Mouse (Mus musculus): ENCODE data around the gene S100a10. TPM values are rescaled to one million over a fixed set of nuclear protein-coding genes. Genes with fewer than 3 reads are reported as not detected.
A peak's percentile ranks its signal among the peaks of the same experiment; 100 is the strongest.

S100a10 gene
- polyA plus RNA-seq, 1 experiment from 2014 or later, result 146 TPM

- peaks cover 28% of the 10 kb centered on the region for H3K4me1 ChIP-seq
- no peaks in the 10 kb centered on the region for H3K9me3 ChIP-seq
- H3K27me3 ChIP-seq (replicated peaks; ENCODE audit: low read depth, poor library complexity, severe bottlenecking), result peaks cover 13% of the 10 kb centered on the region
- no peak overlapping the region for H3K27ac ChIP-seq (replicated peaks)
- DNase-seq (ENCODE audit: low spot score), result no peak
- no peaks in the 10 kb centered on the region for H3K36me3 ChIP-seq (replicated peaks)
- 86% methylated on average over 5 of the region's 5 CpGs for WGBS
- no peak overlapping the region for H3K4me3 ChIP-seq
These were observed 2.7 kb upstream of the S100a10 start for GRCm38 (mm10) chr3:93551950-93552901.

GRCm38 (mm10) chr3:93553311-93553710, 1.6 kb upstream of the S100a10 start:
- Histone ChIP-seq H3K27me3 (replicated peaks; ENCODE audit: low read depth, poor library complexity, severe bottlenecking) (peaks cover 13% of the 10 kb centered on the region), H3K27ac (replicated peaks) (no peak overlapping the region), H3K4me3 (no peak overlapping the region), H3K36me3 (replicated peaks) (no peaks in the 10 kb centered on the region), H3K4me1 (peaks cover 28% of the 10 kb centered on the region), H3K9me3 (no peaks in the 10 kb centered on the region)
- 88% methylated on average over 2 of the region's 2 CpGs for WGBS
- no peak for DNase-seq (ENCODE audit: low spot score)

- Histone ChIP-seq H3K4me3 (no peak overlapping the region), H3K9me3 (no peaks in the 10 kb centered on the region), H3K4me1 (peaks cover 28% of the 10 kb centered on the region), H3K36me3 (replicated peaks) (no peaks in the 10 kb centered on the region), H3K27me3 (replicated peaks; ENCODE audit: low read depth, poor library complexity, severe bottlenecking) (peaks cover 13% of the 10 kb centered on the region), H3K27ac (replicated peaks) (no peak overlapping the region)
- DNase-seq (ENCODE audit: low spot score), result no peak
- WGBS, result 59% methylated on average over 9 of the region's 9 CpGs
These were observed 1.0 kb upstream of the S100a10 start for GRCm38 (mm10) chr3:93553765-93554378.

- Histone ChIP-seq H3K27ac (replicated peaks) (peak overlapping the region; percentile 87), H3K9me3 (no peaks in the 10 kb centered on the region), H3K4me1 (peaks cover 28% of the 10 kb centered on the region), H3K27me3 (replicated peaks; ENCODE audit: low read depth, poor library complexity, severe bottlenecking) (peaks cover 13% of the 10 kb centered on the region), H3K36me3 (replicated peaks) (no peaks in the 10 kb centered on the region), H3K4me3 (peak overlapping the region; percentile 68)
- WGBS, result 21% methylated on average over 13 of the region's 13 CpGs
- no peak for DNase-seq (ENCODE audit: low spot score)
These were observed 400 bp upstream of the S100a10 start for GRCm38 (mm10) chr3:93554379-93554980.

GRCm38 (mm10) chr3:93555878-93556254, 986 bp downstream of the S100a10 start:
- peak overlapping the region; percentile 68 for H3K4me3 ChIP-seq
- no peaks in the 10 kb centered on the region for H3K9me3 ChIP-seq
- WGBS, result 31% methylated on average over 2 of the region's 2 CpGs
- peaks cover 13% of the 10 kb centered on the region for H3K27me3 ChIP-seq (replicated peaks; ENCODE audit: low read depth, poor library complexity, severe bottlenecking)
- peak; percentile 43 for DNase-seq (ENCODE audit: low spot score)
- H3K27ac ChIP-seq (replicated peaks), result peak overlapping the region; percentile 87
- H3K4me1 ChIP-seq, result peaks cover 28% of the 10 kb centered on the region
- H3K36me3 ChIP-seq (replicated peaks), result 0 out of 2 replicates have a peak, but pooled peaks cover under 1% of the 10 kb centered on the region

- peaks cover 8% of the 10 kb centered on the region; the same call in 1 of the 2 replicates for H3K36me3 ChIP-seq (replicated peaks)
- H3K9me3 ChIP-seq, result no peaks in the 10 kb centered on the region
- H3K4me3 ChIP-seq, result peak overlapping the region; percentile 68; the same call in 1 of the 2 replicates
- H3K27ac ChIP-seq (replicated peaks), result no peak overlapping the region
- peaks cover 28% of the 10 kb centered on the region for H3K4me1 ChIP-seq
- H3K27me3 ChIP-seq (replicated peaks; ENCODE audit: low read depth, poor library complexity, severe bottlenecking), result peaks cover 13% of the 10 kb centered on the region
- DNase-seq (ENCODE audit: low spot score), result no peak
- WGBS, result 90% methylated on average over 1 of the region's 1 CpGs
These were observed 1.7 kb downstream of the S100a10 start for GRCm38 (mm10) chr3:93556599-93556998.

- no peak overlapping the region for H3K4me3 ChIP-seq
- no peak overlapping the region for H3K27ac ChIP-seq (replicated peaks)
- WGBS, result 62% methylated on average over 4 of the region's 4 CpGs
These were observed 2.6 kb downstream of the S100a10 start for GRCm38 (mm10) chr3:93557471-93557870.

GRCm38 (mm10) chr3:93559961-93560360, 5.1 kb downstream of the S100a10 start:
- Histone ChIP-seq H3K4me3 (no peak overlapping the region), H3K4me1 (peaks cover 21% of the 10 kb centered on the region), H3K36me3 (replicated peaks) (peaks cover 31% of the 10 kb centered on the region), H3K9me3 (no peaks in the 10 kb centered on the region), H3K27me3 (replicated peaks; ENCODE audit: low read depth, poor library complexity, severe bottlenecking) (no peaks in the 10 kb centered on the region; the same call in 1 of the 2 replicates), H3K27ac (replicated peaks) (no peak overlapping the region)
- no peak for DNase-seq (ENCODE audit: low spot score)
- 91% methylated on average over 6 of the region's 6 CpGs for WGBS

More at GRCm38 (mm10) chr3:93557471-93557870, 2.6 kb downstream of the S100a10 start:
- no peak for DNase-seq (ENCODE audit: low spot score)
- Histone ChIP-seq H3K4me1 (peaks cover 28% of the 10 kb centered on the region), H3K27me3 (replicated peaks; ENCODE audit: low read depth, poor library complexity, severe bottlenecking) (peaks cover 13% of the 10 kb centered on the region), H3K9me3 (no peaks in the 10 kb centered on the region), H3K36me3 (replicated peaks) (peaks cover 15% of the 10 kb centered on the region)

GRCm38 (mm10) chr3:93562372-93562771, 7.5 kb downstream of the S100a10 start:
- Histone ChIP-seq H3K9me3 (no peaks in the 10 kb centered on the region), H3K36me3 (replicated peaks) (peaks cover 31% of the 10 kb centered on the region), H3K27me3 (replicated peaks; ENCODE audit: low read depth, poor library complexity, severe bottlenecking) (no peaks in the 10 kb centered on the region), H3K4me3 (no peak overlapping the region), H3K27ac (replicated peaks) (no peak overlapping the region), H3K4me1 (no peaks in the 10 kb centered on the region)
- DNase-seq (ENCODE audit: low spot score), result no peak
- 93% methylated on average over 2 of the region's 2 CpGs for whole genome bisulfite sequencing

- Histone ChIP-seq H3K4me1 (no peaks in the 10 kb centered on the region), H3K9me3 (no peaks in the 10 kb centered on the region), H3K27me3 (replicated peaks; ENCODE audit: low read depth, poor library complexity, severe bottlenecking) (no peaks in the 10 kb centered on the region), H3K36me3 (replicated peaks) (peaks cover 31% of the 10 kb centered on the region), H3K4me3 (no peak overlapping the region), H3K27ac (replicated peaks) (no peak overlapping the region)
- WGBS, result 95% methylated on average over 4 of the region's 4 CpGs
- no peak for DNase-seq (ENCODE audit: low spot score)
These were observed 8.3 kb downstream of the S100a10 start for GRCm38 (mm10) chr3:93563216-93563615.

- H3K27ac ChIP-seq (replicated peaks), result no peak overlapping the region
- WGBS, result 93% methylated on average over 3 of the region's 3 CpGs
- no peaks in the 10 kb centered on the region for H3K9me3 ChIP-seq
- no peaks in the 10 kb centered on the region for H3K4me1 ChIP-seq
- no peak overlapping the region for H3K4me3 ChIP-seq
- H3K27me3 ChIP-seq (replicated peaks; ENCODE audit: low read depth, poor library complexity, severe bottlenecking), result no peaks in the 10 kb centered on the region
- DNase-seq (ENCODE audit: low spot score), result no peak
- H3K36me3 ChIP-seq (replicated peaks), result peaks cover 20% of the 10 kb centered on the region
These were observed 12.0 kb downstream of the S100a10 start for GRCm38 (mm10) chr3:93566892-93567291.

- WGBS, result 92% methylated on average over 6 of the region's 6 CpGs
- Histone ChIP-seq H3K9me3 (no peaks in the 10 kb centered on the region), H3K4me1 (no peaks in the 10 kb centered on the region), H3K27me3 (replicated peaks; ENCODE audit: low read depth, poor library complexity, severe bottlenecking) (no peaks in the 10 kb centered on the region), H3K36me3 (replicated peaks) (peaks cover 14% of the 10 kb centered on the region; the same call in 1 of the 2 replicates), H3K4me3 (no peak overlapping the region), H3K27ac (replicated peaks) (no peak overlapping the region)
- no peak for DNase-seq (ENCODE audit: low spot score)
These were observed 12.8 kb downstream of the S100a10 start for GRCm38 (mm10) chr3:93567721-93568120.
